Mouse (Mus musculus) ES-Bruce4 (cell line): ENCODE data around the gene Coro6. TPM values are rescaled to one million over a fixed set of nuclear protein-coding genes. Genes with fewer than 3 reads are reported as not detected.

ENCODE experiments used
- H3K27ac ChIP-seq: 2 replicates; pipeline ENCODE4 v1.5.1; 2012; ENCODE audit warnings: low read length, inconsistent platforms; ENCODE audit not compliant: insufficient read depth
- H3K27me3 ChIP-seq: 2 replicates; pipeline ENCODE4 v1.6.1; 2012; ENCODE audit warnings: mild to moderate bottlenecking, low read length, inconsistent platforms; ENCODE audit not compliant: control insufficient read depth, poor library complexity, insufficient read depth, severe bottlenecking
- H3K36me3 ChIP-seq: 2 replicates; pipeline ENCODE4 v1.6.1; 2012; ENCODE audit warnings: inconsistent platforms, mild to moderate bottlenecking, low read length, moderate library complexity; ENCODE audit not compliant: control insufficient read depth, poor library complexity, insufficient read depth, severe bottlenecking
- H3K4me1 ChIP-seq: one replicate; pipeline ENCODE4 v1.8.1; 2011; ENCODE audit warnings: low read length; ENCODE audit not compliant: control insufficient read depth, insufficient read depth
- H3K4me3 ChIP-seq: 2 replicates; pipeline ENCODE4 v1.5.1; 2011; ENCODE audit warnings: low read depth, mild to moderate bottlenecking, low read length
- H3K9ac ChIP-seq: 2 replicates; pipeline ENCODE4 v1.6.1; 2012; ENCODE audit warnings: low read depth, mild to moderate bottlenecking, inconsistent platforms; ENCODE audit not compliant: poor library complexity, severe bottlenecking
- H3K9me3 ChIP-seq: replicated peaks from 2 replicates; pipeline ENCODE4 v1.6.1; 2012; ENCODE audit warnings: mild to moderate bottlenecking, low read length, inconsistent platforms; ENCODE audit not compliant: control insufficient read depth, poor library complexity, insufficient read depth, severe bottlenecking
- CTCF ChIP-seq: IDR thresholded peaks from one replicate; pipeline ENCODE4 v1.8.1; 2011; ENCODE audit warnings: low read depth, low read length
- EP300 ChIP-seq: IDR thresholded peaks from 2 replicates; pipeline ENCODE4 v1.6.1; 2011; ENCODE audit warnings: low read depth, low read length; ENCODE audit not compliant: insufficient read depth
- POLR2A ChIP-seq: IDR thresholded peaks from one replicate; pipeline ENCODE4 v1.8.1; 2011; ENCODE audit warnings: low read length; ENCODE audit not compliant: insufficient read depth
- polyA plus RNA-seq: library from polyadenylated mRNA; stranded (reverse); fragments of >200 nt; gene quantifications from 2 replicates; pipeline ENCODE4 v1.2.4, GENCODE M21; 2011; ENCODE audit warnings: low read depth; ENCODE audit not compliant: missing spikeins, insufficient read depth, insufficient read length

Gene Coro6
- polyA plus RNA-seq, 1 experiment = 1.8 TPM

DNA sequence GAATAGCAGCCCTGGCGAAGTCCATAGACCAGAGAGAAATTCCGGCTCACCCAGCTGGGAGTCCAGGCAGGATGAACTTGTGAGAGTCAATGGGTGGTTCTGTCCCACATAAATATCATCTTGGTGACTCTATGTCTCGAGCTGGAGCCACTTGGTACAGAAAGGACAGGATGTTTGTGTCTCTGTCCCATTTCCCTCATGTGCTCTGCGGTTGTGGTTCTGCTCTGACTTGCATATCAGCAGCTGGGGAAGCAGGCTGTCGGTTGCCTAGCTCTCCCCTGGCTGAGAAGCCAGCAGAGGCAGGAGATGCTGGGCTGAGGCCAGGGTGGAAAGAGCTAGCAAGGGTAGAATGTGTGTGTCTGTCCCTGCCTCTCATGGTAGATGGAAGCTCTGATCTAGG is 56.8 kb downstream of the Coro6 start, which contains the start of gene Gm10392:
Gm10392 (minus strand) TSS at position 156 of the 400 bp plus-strand sequence.
- no peaks in the 10 kb centered on the region for H3K9me3 ChIP-seq
- H3K4me1 ChIP-seq = no peaks in the 10 kb centered on the region
- no peak within 1 kb of the TSS for H3K4me3 ChIP-seq
- no peak within 1 kb of the TSS for H3K9ac ChIP-seq
- TF ChIP-seq CTCF = no peak
- TF ChIP-seq EP300 = no peak
- TF ChIP-seq POLR2A = no peak
- no peaks in the 10 kb centered on the region for H3K36me3 ChIP-seq
- peaks cover 3% of the 10 kb centered on the region; the same call in 1 of the 2 replicates for H3K27me3 ChIP-seq
- H3K27ac ChIP-seq = no peak within 1 kb of the TSS

Other genes starting within 250 kb of the Coro6 start
- 6.0 and 6.1 TPM in 2 replicates for gene Ssh2, start 246.1 kb upstream of the Coro6 start, polyA plus RNA-seq
- gene Ankrd13b, start 27.3 kb downstream of the Coro6 start, polyA plus RNA-seq = 3.6 and 4.0 TPM in 2 replicates
- gene Git1, start 31.2 kb downstream of the Coro6 start, polyA plus RNA-seq = 56.5 and 63.6 TPM in 2 replicates
- gene Abhd15, start 52.7 kb downstream of the Coro6 start, polyA plus RNA-seq = not detected in 2 replicates
- 8.2 and 11.3 TPM in 2 replicates for gene Trp53i13, start 53.6 kb downstream of the Coro6 start, polyA plus RNA-seq
- not detected in 2 replicates for gene Gm10392, start 56.8 kb downstream of the Coro6 start, polyA plus RNA-seq
- gene Taok1, start 145.4 kb downstream of the Coro6 start, polyA plus RNA-seq = 48.1 and 50.5 TPM in 2 replicates
- 133 and 139 TPM in 2 replicates for gene Nufip2, start 223.7 kb downstream of the Coro6 start, polyA plus RNA-seq